Mouse (Mus musculus) erythroblast, embryonic 14.5 days (primary cell): ENCODE results near the gene Col25a1. TPM values are rescaled to one million over a fixed set of nuclear protein-coding genes. Genes with fewer than 3 reads are reported as not detected.

Experiments used
- H3K27me3 ChIP-seq: 2 replicates; pipeline ENCODE4 v1.6.1; 2012; ENCODE audit warnings: inconsistent platforms; ENCODE audit not compliant: control insufficient read depth
- H3K36me3 ChIP-seq: 2 replicates; pipeline ENCODE4 v1.6.1; 2012; ENCODE audit warnings: mild to moderate bottlenecking, inconsistent platforms; ENCODE audit not compliant: control insufficient read depth
- H3K4me1 ChIP-seq: 2 replicates; pipeline ENCODE4 v1.6.1; 2012; ENCODE audit warnings: inconsistent platforms; ENCODE audit not compliant: control insufficient read depth
- H3K4me3 ChIP-seq: replicated peaks from 2 replicates; pipeline ENCODE3; 2012; ENCODE audit warnings: moderate library complexity, mild to moderate bottlenecking, inconsistent platforms
- H3K9me3 ChIP-seq: 2 replicates; pipeline ENCODE4 v1.6.1; 2012; ENCODE audit warnings: low read length, inconsistent platforms, mixed read lengths; ENCODE audit not compliant: control insufficient read depth
- GATA1 ChIP-seq: IDR thresholded peaks from 2 replicates; pipeline ENCODE4 v1.6.1; 2012; ENCODE audit warnings: low read length, inconsistent platforms, mixed read lengths
- TAL1 ChIP-seq: IDR thresholded peaks from 3 replicates; pipeline ENCODE4 v1.6.1; 2012; ENCODE audit warnings: low read length, inconsistent platforms, mixed read lengths
- polyA plus RNA-seq: library from polyadenylated mRNA; stranded (reverse); fragments of >175 nt; gene quantifications from 2 replicates; pipeline ENCODE4 v1.2.3, GENCODE M21; 2012

Gene Col25a1
- polyA plus RNA-seq, 1 experiment: 0.01 TPM

GRCm38 (mm10) chr3:130354399-130355039 is 223.2 kb downstream of the Col25a1 start:
- Histone ChIP-seq H3K4me3 (no peak overlapping the region), H3K4me1 (no peaks in the 10 kb centered on the region), H3K9me3 (no peaks in the 10 kb centered on the region; the same call in 1 of the 2 replicates), H3K27me3 (no peaks in the 10 kb centered on the region), H3K36me3 (no peaks in the 10 kb centered on the region)
- TF ChIP-seq TAL1: no peak
- no peak for TF ChIP-seq GATA1

GRCm38 (mm10) chr3:130356575-130357173 is 225.4 kb downstream of the Col25a1 start:
- TF ChIP-seq TAL1 (no peak), GATA1 (no peak)
- H3K36me3 ChIP-seq: no peaks in the 10 kb centered on the region
- H3K9me3 ChIP-seq: no peaks in the 10 kb centered on the region; the same call in 1 of the 2 replicates
- no peaks in the 10 kb centered on the region for H3K4me1 ChIP-seq
- no peak overlapping the region for H3K4me3 ChIP-seq
- H3K27me3 ChIP-seq: no peaks in the 10 kb centered on the region

- Histone ChIP-seq H3K4me3 (no peak overlapping the region), H3K9me3 (no peaks in the 10 kb centered on the region; the same call in 1 of the 2 replicates), H3K27me3 (no peaks in the 10 kb centered on the region), H3K4me1 (no peaks in the 10 kb centered on the region), H3K36me3 (no peaks in the 10 kb centered on the region)
- TF ChIP-seq GATA1: no peak
- TF ChIP-seq TAL1: no peak
Measured at GRCm38 (mm10) chr3:130360813-130361212, 229.5 kb downstream of the Col25a1 start.

GRCm38 (mm10) chr3:130361922-130362321 is 230.6 kb downstream of the Col25a1 start:
- H3K36me3 ChIP-seq: no peaks in the 10 kb centered on the region
- TF ChIP-seq GATA1 (no peak), TAL1 (no peak)
- no peak overlapping the region for H3K4me3 ChIP-seq
- no peaks in the 10 kb centered on the region for H3K4me1 ChIP-seq
- no peaks in the 10 kb centered on the region; the same call in 1 of the 2 replicates for H3K9me3 ChIP-seq
- H3K27me3 ChIP-seq: no peaks in the 10 kb centered on the region

- Histone ChIP-seq H3K9me3 (no peaks in the 10 kb centered on the region; the same call in 1 of the 2 replicates), H3K27me3 (no peaks in the 10 kb centered on the region), H3K4me3 (no peak overlapping the region), H3K36me3 (no peaks in the 10 kb centered on the region), H3K4me1 (no peaks in the 10 kb centered on the region)
- TF ChIP-seq TAL1 (no peak), GATA1 (no peak)
Measured at GRCm38 (mm10) chr3:130362797-130363367, 231.6 kb downstream of the Col25a1 start.

GRCm38 (mm10) chr3:130366917-130367610 is 235.8 kb downstream of the Col25a1 start:
- TF ChIP-seq GATA1: no peak
- no peak for TF ChIP-seq TAL1
- Histone ChIP-seq H3K9me3 (no peaks in the 10 kb centered on the region; the same call in 1 of the 2 replicates), H3K27me3 (no peaks in the 10 kb centered on the region), H3K4me1 (no peaks in the 10 kb centered on the region), H3K36me3 (no peaks in the 10 kb centered on the region), H3K4me3 (no peak overlapping the region)

GRCm38 (mm10) chr3:130368352-130368751 is 237.1 kb downstream of the Col25a1 start:
- H3K4me3 ChIP-seq: no peak overlapping the region

GRCm38 (mm10) chr3:130369113-130369512 is 237.8 kb downstream of the Col25a1 start:
- H3K9me3 ChIP-seq: no peaks in the 10 kb centered on the region; the same call in 1 of the 2 replicates
- H3K27me3 ChIP-seq: no peaks in the 10 kb centered on the region
- TF ChIP-seq TAL1 (no peak), GATA1 (no peak)
- no peak overlapping the region for H3K4me3 ChIP-seq
- H3K36me3 ChIP-seq: no peaks in the 10 kb centered on the region
- no peaks in the 10 kb centered on the region for H3K4me1 ChIP-seq

More at GRCm38 (mm10) chr3:130368352-130368751, 237.1 kb downstream of the Col25a1 start:
- Histone ChIP-seq H3K9me3 (no peaks in the 10 kb centered on the region; the same call in 1 of the 2 replicates), H3K4me1 (no peaks in the 10 kb centered on the region), H3K27me3 (no peaks in the 10 kb centered on the region), H3K36me3 (no peaks in the 10 kb centered on the region)
- TF ChIP-seq TAL1: no peak
- TF ChIP-seq GATA1: no peak

- Histone ChIP-seq H3K36me3 (no peaks in the 10 kb centered on the region), H3K4me1 (no peaks in the 10 kb centered on the region), H3K9me3 (no peaks in the 10 kb centered on the region; the same call in 1 of the 2 replicates), H3K4me3 (no peak overlapping the region), H3K27me3 (no peaks in the 10 kb centered on the region)
- TF ChIP-seq TAL1 (no peak), GATA1 (no peak)
Measured at GRCm38 (mm10) chr3:130370167-130370566, 238.9 kb downstream of the Col25a1 start.
